Mouse (Mus musculus) bone marrow, adult 2 months (tissue): ENCODE data around the gene Bdh2.

ENCODE experiments used
- CTCF ChIP-seq: fragments of 200-500 bp; IDR thresholded peaks from 2 replicates; pipeline ENCODE4 v1.5.1; 2011; ENCODE audit warnings: low read length, control low read depth; ENCODE audit not compliant: control insufficient read depth, insufficient read depth
- POLR2A ChIP-seq: fragments of 200-500 bp; IDR thresholded peaks from 2 replicates; pipeline ENCODE4 v1.6.1; 2011; ENCODE audit warnings: low read depth, mild to moderate bottlenecking, control low read depth, low read length, borderline replicate concordance; ENCODE audit not compliant: control insufficient read depth

DNA sequence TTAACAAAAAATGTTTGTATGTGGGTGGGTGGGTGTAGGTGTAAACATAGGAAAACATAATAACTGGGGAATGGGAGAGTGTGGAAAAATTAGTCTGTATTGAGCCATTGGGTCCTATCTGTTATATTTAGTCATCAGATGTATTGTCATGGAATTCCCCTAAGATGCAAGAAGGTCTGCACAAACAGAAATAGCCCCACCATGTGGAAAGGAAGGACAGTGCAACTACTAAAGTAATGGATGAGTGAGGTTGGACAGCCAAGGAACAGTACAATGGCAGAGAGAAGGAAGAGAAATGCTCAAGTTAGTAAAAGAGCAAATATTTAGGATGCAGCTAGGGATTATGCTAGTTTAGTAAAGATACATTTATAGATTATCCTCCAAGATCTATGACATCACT, 35.3 kb upstream of the Bdh2 start:
- TF ChIP-seq CTCF (no peak), POLR2A (no peak)
